Mouse (Mus musculus): ENCODE measurements around the gene Rad51c. TPM values are rescaled to one million over a fixed set of nuclear protein-coding genes. Genes with fewer than 3 reads are reported as not detected.
A peak's percentile ranks its signal among the peaks of the same experiment; 100 is the strongest.
"Not testable (repeated sequence)": the region's sequence is repeated elsewhere in the genome, so short reads cannot be mapped to it uniquely, and the experiment has no call there.

The Rad51c gene
- polyA plus RNA-seq, 1 experiment from 2014 or later: 6.5 TPM

- Histone ChIP-seq H3K36me3 (no peaks in the 10 kb centered on the region), H3K27ac (no peak overlapping the region), H3K9me3 (no peaks in the 10 kb centered on the region), H3K4me1 (peaks cover 5% of the 10 kb centered on the region; the same call in 1 of the 2 replicates), H3K27me3 (replicated peaks) (no peaks in the 10 kb centered on the region), H3K9ac (no peak overlapping the region), H3K4me2 (peak overlapping the region; percentile 33), H3K4me3 (replicated peaks) (no peak overlapping the region)
- 6% methylated on average over 16 of the region's 16 CpGs for WGBS
- no peak for ATAC-seq (ENCODE audit: insufficient read depth, low FRiP score, low read depth)
Measured at GRCm38 (mm10) chr11:87444735-87445428, 40.1 kb upstream of the Rad51c start.

- 0 out of 2 replicates have a peak overlapping the region, but pooled peaks have one; percentile 80 for H3K27ac ChIP-seq
- not testable (repeated sequence) for H3K4me3 ChIP-seq (replicated peaks); H3K4me2 ChIP-seq; ATAC-seq (ENCODE audit: insufficient read depth, low FRiP score, low read depth); H3K4me1 ChIP-seq; H3K27me3 ChIP-seq (replicated peaks); H3K9ac ChIP-seq; H3K9me3 ChIP-seq; H3K36me3 ChIP-seq
- WGBS: 65% methylated on average over 10 of the region's 10 CpGs
Measured at GRCm38 (mm10) chr11:87444056-87444455, 39.3 kb upstream of the Rad51c start.

GRCm38 (mm10) chr11:87443373-87443883 is 38.7 kb upstream of the Rad51c start:
- Histone ChIP-seq H3K36me3 (no peaks in the 10 kb centered on the region), H3K4me1 (peaks cover 5% of the 10 kb centered on the region; the same call in 1 of the 2 replicates), H3K27ac (peak overlapping the region; percentile 80), H3K9ac (no peak overlapping the region), H3K9me3 (no peaks in the 10 kb centered on the region), H3K27me3 (replicated peaks) (no peaks in the 10 kb centered on the region), H3K4me2 (no peak overlapping the region), H3K4me3 (replicated peaks) (no peak overlapping the region)
- WGBS: 0% methylated on average over 5 of the region's 5 CpGs
- peak; percentile 75; the same call in 1 of the 2 replicates for ATAC-seq (ENCODE audit: insufficient read depth, low FRiP score, low read depth)

- peak overlapping the region; percentile 65 for H3K4me2 ChIP-seq
- under 1% methylated on average over 33 of the region's 62 CpGs for WGBS
- ATAC-seq (ENCODE audit: insufficient read depth, low FRiP score, low read depth): peak; percentile 98
- H3K4me1 ChIP-seq; H3K36me3 ChIP-seq; H3K27me3 ChIP-seq (replicated peaks); H3K9me3 ChIP-seq: not testable (repeated sequence)
- peak overlapping the region; percentile 27 for H3K4me3 ChIP-seq (replicated peaks)
- peak overlapping the region; percentile 19; the same call in 1 of the 2 replicates for H3K9ac ChIP-seq
- H3K27ac ChIP-seq: 0 out of 2 replicates have a peak overlapping the region, but pooled peaks have one; percentile 63
Measured at GRCm38 (mm10) chr11:87442643-87443372, 38.1 kb upstream of the Rad51c start.

GRCm38 (mm10) chr11:87439796-87440420 is 35.2 kb upstream of the Rad51c start:
- H3K4me2 ChIP-seq: no peak overlapping the region
- H3K27me3 ChIP-seq (replicated peaks): no peaks in the 10 kb centered on the region
- no peak overlapping the region for H3K4me3 ChIP-seq (replicated peaks)
- no peaks in the 10 kb centered on the region for H3K9me3 ChIP-seq
- H3K36me3 ChIP-seq: no peaks in the 10 kb centered on the region
- no peak overlapping the region for H3K9ac ChIP-seq
- ATAC-seq (ENCODE audit: insufficient read depth, low FRiP score, low read depth): no peak
- 0 out of 2 replicates have a peak overlapping the region, but pooled peaks have one; percentile 31 for H3K27ac ChIP-seq
- peaks cover 2% of the 10 kb centered on the region; the same call in 1 of the 2 replicates for H3K4me1 ChIP-seq
- 78% methylated on average over 10 of the region's 10 CpGs for WGBS

- H3K4me1 ChIP-seq: no peaks in the 10 kb centered on the region
- H3K9ac ChIP-seq: no peak overlapping the region
- H3K27ac ChIP-seq: no peak overlapping the region
- no peak overlapping the region for H3K4me3 ChIP-seq (replicated peaks)
- no peaks in the 10 kb centered on the region for H3K27me3 ChIP-seq (replicated peaks)
- no peak overlapping the region for H3K4me2 ChIP-seq
- WGBS: 34% methylated on average over 5 of the region's 5 CpGs
- no peak for ATAC-seq (ENCODE audit: insufficient read depth, low FRiP score, low read depth)
- H3K9me3 ChIP-seq: no peaks in the 10 kb centered on the region
- H3K36me3 ChIP-seq: no peaks in the 10 kb centered on the region
Measured at GRCm38 (mm10) chr11:87436326-87437232, 31.8 kb upstream of the Rad51c start.

- not testable (repeated sequence) for H3K4me3 ChIP-seq (replicated peaks); ATAC-seq (ENCODE audit: insufficient read depth, low FRiP score, low read depth); H3K36me3 ChIP-seq; H3K4me2 ChIP-seq; H3K27me3 ChIP-seq (replicated peaks); H3K9me3 ChIP-seq; H3K9ac ChIP-seq; H3K4me1 ChIP-seq; H3K27ac ChIP-seq
- 90% methylated on average over 2 of the region's 2 CpGs for WGBS
Measured at GRCm38 (mm10) chr11:87435107-87435506, 30.4 kb upstream of the Rad51c start.

GRCm38 (mm10) chr11:87432933-87433669 is 28.3 kb upstream of the Rad51c start:
- no peak overlapping the region for H3K4me2 ChIP-seq
- H3K27ac ChIP-seq: no peak overlapping the region
- 43% methylated on average over 6 of the region's 6 CpGs for WGBS
- H3K4me3 ChIP-seq (replicated peaks): no peak overlapping the region
- H3K4me1 ChIP-seq: no peaks in the 10 kb centered on the region
- no peaks in the 10 kb centered on the region for H3K9me3 ChIP-seq
- no peak for ATAC-seq (ENCODE audit: insufficient read depth, low FRiP score, low read depth)
- no peaks in the 10 kb centered on the region for H3K27me3 ChIP-seq (replicated peaks)
- H3K9ac ChIP-seq: no peak overlapping the region
- no peaks in the 10 kb centered on the region for H3K36me3 ChIP-seq

GRCm38 (mm10) chr11:87432447-87432846 is 27.7 kb upstream of the Rad51c start:
- Histone ChIP-seq H3K27ac (no peak overlapping the region), H3K27me3 (replicated peaks) (no peaks in the 10 kb centered on the region), H3K4me1 (no peaks in the 10 kb centered on the region), H3K36me3 (no peaks in the 10 kb centered on the region), H3K9ac (no peak overlapping the region), H3K4me2 (no peak overlapping the region), H3K9me3 (no peaks in the 10 kb centered on the region), H3K4me3 (replicated peaks) (no peak overlapping the region)
- 65% methylated on average over 1 of the region's 1 CpGs for WGBS
- no peak for ATAC-seq (ENCODE audit: insufficient read depth, low FRiP score, low read depth)

GRCm38 (mm10) chr11:87431813-87432212 is 27.1 kb upstream of the Rad51c start:
- ATAC-seq (ENCODE audit: insufficient read depth, low FRiP score, low read depth); H3K27me3 ChIP-seq (replicated peaks); H3K27ac ChIP-seq; H3K9me3 ChIP-seq; H3K9ac ChIP-seq; H3K36me3 ChIP-seq; H3K4me1 ChIP-seq; H3K4me2 ChIP-seq; H3K4me3 ChIP-seq (replicated peaks): not testable (repeated sequence)
- WGBS: 93% methylated on average over 8 of the region's 8 CpGs

- Histone ChIP-seq H3K9ac (no peak overlapping the region), H3K4me3 (replicated peaks) (no peak overlapping the region), H3K36me3 (no peaks in the 10 kb centered on the region), H3K27ac (no peak overlapping the region), H3K27me3 (replicated peaks) (no peaks in the 10 kb centered on the region), H3K9me3 (no peaks in the 10 kb centered on the region), H3K4me1 (no peaks in the 10 kb centered on the region), H3K4me2 (no peak overlapping the region)
- WGBS: 68% methylated on average over 2 of the region's 2 CpGs
- ATAC-seq (ENCODE audit: insufficient read depth, low FRiP score, low read depth): no peak
Measured at GRCm38 (mm10) chr11:87430374-87430773, 25.6 kb upstream of the Rad51c start.
